ENCODE assay signal across 8 mouse cellular contexts in the genomic region with DNA sequence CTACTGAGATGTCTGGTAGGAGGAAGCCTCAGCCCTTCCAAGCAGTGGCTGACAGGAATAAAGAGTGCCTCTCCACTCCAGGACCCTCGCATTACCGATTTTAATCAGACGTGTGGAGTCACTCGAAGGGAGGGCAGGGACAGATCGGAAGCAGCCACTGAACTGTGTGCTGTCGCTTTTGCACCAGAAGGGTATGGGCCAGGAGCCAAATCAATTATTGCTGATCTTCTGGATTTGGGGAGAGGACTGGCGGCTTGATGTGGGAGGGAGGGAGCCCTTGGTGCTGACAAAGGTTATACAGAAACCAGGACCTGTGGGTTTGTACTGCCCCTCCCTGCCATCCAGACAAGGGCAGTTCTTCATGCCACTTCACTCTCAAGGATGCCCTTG.
A peak's percentile ranks its signal among the peaks of the same experiment; 100 is the strongest.
DNase-seq lines count a peak whose midpoint lies in the region; ATAC-seq and TF ChIP-seq lines count a peak whose summit lies in the region.
"Had no signal": no experiment of that assay in that cellular context is flagged by ENCODE, and none has a peak within 500 bp of the region (broad histone marks: within the 10 kb centered on the region; RNA-seq: fewer than 3 reads in every experiment).

No protein-coding gene starts in this region.

- 20% methylated on average over 7 of the region's 7 CpGs for WGBS in forebrain, embryonic 11.5 days
- WGBS in kidney, postnatal 0 days, result 6% methylated on average over 7 of the region's 7 CpGs
- WGBS in stomach, embryonic 15.5 days, result 32% methylated on average over 7 of the region's 7 CpGs

- H3K9ac ChIP-seq in forebrain, embryonic 11.5 days (ENCODE audit: low read length), result no peak overlapping the region
- no peak overlapping the region for H3K9ac ChIP-seq in kidney, postnatal 0 days (ENCODE audit: low read depth, low read length)
- no peak overlapping the region for H3K9ac ChIP-seq in stomach, embryonic 15.5 days
- H3K9ac ChIP-seq: lung, embryonic 15.5 days had no signal

- no peak overlapping the region for H3K4me2 ChIP-seq in forebrain, embryonic 11.5 days (ENCODE audit: low read depth, low read length, severe bottlenecking)
- H3K4me2 ChIP-seq in kidney, postnatal 0 days (ENCODE audit: low read length), result peak overlapping the region; percentile 38
- no peak overlapping the region for H3K4me2 ChIP-seq in stomach, embryonic 15.5 days
- H3K4me2 ChIP-seq: lung, embryonic 15.5 days had no signal

- ATAC-seq in forebrain, embryonic 11.5 days (replicated peaks; ENCODE audit: low FRiP score), result peak; percentile 59
- ATAC-seq in kidney, postnatal 0 days (replicated peaks; ENCODE audit: low FRiP score, low read depth), result peak; percentile 34; the same call in 1 of the 2 replicates
- ATAC-seq in stomach, embryonic 15.5 days (ENCODE audit: insufficient read depth, low FRiP score, low read depth), result peak; percentile 36; the same call in 1 of the 2 replicates
- ATAC-seq in granulocyte monocyte progenitor cell, adult 5-6 weeks (replicated peaks; ENCODE audit: poor library complexity, severe bottlenecking), result no peak

- peaks cover 13% of the 10 kb centered on the region for H3K4me1 ChIP-seq in forebrain, embryonic 11.5 days (replicated peaks; ENCODE audit: control insufficient read depth, insufficient read depth, low read length)
- H3K4me1 ChIP-seq in kidney, postnatal 0 days (replicated peaks; ENCODE audit: insufficient read depth, low read length), result peaks cover 4% of the 10 kb centered on the region
- H3K4me1 ChIP-seq in stomach, embryonic 15.5 days, result peaks cover 15% of the 10 kb centered on the region

- H3K36me3 ChIP-seq in forebrain, embryonic 11.5 days (ENCODE audit: control insufficient read depth, insufficient read depth, low read length), result no peaks in the 10 kb centered on the region
- no peaks in the 10 kb centered on the region for H3K36me3 ChIP-seq in kidney, postnatal 0 days (ENCODE audit: insufficient read depth, low read length)
- no peaks in the 10 kb centered on the region for H3K36me3 ChIP-seq in stomach, embryonic 15.5 days
- H3K36me3 ChIP-seq: lung, embryonic 15.5 days had no signal

- intact Hi-C loops in left cerebral cortex, postnatal 4 days (cut with DNase I), result no loop called here

- H3K27ac ChIP-seq in forebrain, embryonic 11.5 days (ENCODE audit: low read depth, low read length), result no peak overlapping the region; the same call in 1 of the 2 replicates
- H3K27ac ChIP-seq in kidney, postnatal 0 days, result no peak overlapping the region
- no peak overlapping the region for H3K27ac ChIP-seq in stomach, embryonic 15.5 days
- H3K27ac ChIP-seq: lung, embryonic 15.5 days had no signal

- no peak for TF ChIP-seq CTCF in kidney, postnatal 0 days (IDR thresholded peaks at IDR 0.05; ENCODE audit: low read depth)

- peak; percentile 90 for DNase-seq in left cerebral cortex, postnatal 4 days
- DNase-seq in left cerebral cortex, adult 8-10 months (ENCODE audit: low spot score in 2 of 2), result no peak
- no peak for DNase-seq in forebrain, embryonic 11.5 days (ENCODE audit: low spot score)
- no peak for DNase-seq in kidney, postnatal 0 days (ENCODE audit: low spot score)
- no peak for DNase-seq in lung, adult 18-20 months

- H3K27me3 ChIP-seq in forebrain, embryonic 11.5 days (ENCODE audit: control insufficient read depth, insufficient read depth, low read length), result no peaks in the 10 kb centered on the region
- H3K27me3 ChIP-seq in kidney, postnatal 0 days (ENCODE audit: insufficient read depth, low read length), result no peaks in the 10 kb centered on the region
- H3K27me3 ChIP-seq in stomach, embryonic 15.5 days (replicated peaks), result no peaks in the 10 kb centered on the region
- H3K27me3 ChIP-seq: lung, embryonic 15.5 days had no signal

- H3K4me3 ChIP-seq in forebrain, embryonic 11.5 days (ENCODE audit: low read depth, low read length), result no peak overlapping the region
- H3K4me3 ChIP-seq in kidney, postnatal 0 days (replicated peaks; ENCODE audit: low read depth, low read length), result no peak overlapping the region
- H3K4me3 ChIP-seq in stomach, embryonic 15.5 days (replicated peaks), result no peak overlapping the region
- H3K4me3 ChIP-seq: lung, embryonic 15.5 days had no signal

- H3K9me3 ChIP-seq in forebrain, embryonic 11.5 days (ENCODE audit: control insufficient read depth, low read length), result no peaks in the 10 kb centered on the region
- H3K9me3 ChIP-seq in kidney, postnatal 0 days (replicated peaks; ENCODE audit: low read length), result no peaks in the 10 kb centered on the region
- no peaks in the 10 kb centered on the region for H3K9me3 ChIP-seq in stomach, embryonic 15.5 days
- H3K9me3 ChIP-seq: lung, embryonic 15.5 days had no signal
